Mouse (Mus musculus) intestine, postnatal 0 days (tissue): ENCODE measurements around the gene Olfr93. TPM values are rescaled to one million over a fixed set of nuclear protein-coding genes. Genes with fewer than 3 reads are reported as not detected.

Source experiments
- ATAC-seq: fragments of 200-750 bp; cut with Nextera tagmentation; 2 replicates; pipeline ENCODE4 v1.8.0; 2017; ENCODE audit warnings: mild to moderate bottlenecking, moderate TSS enrichment, moderate library complexity
- H3K27ac ChIP-seq: fragments of 300-500 bp; sonication (generic); 2 replicates; pipeline ENCODE4 v1.5.1; 2014; ENCODE audit warnings: mild to moderate bottlenecking, low read depth, low read length, moderate library complexity
- H3K27me3 ChIP-seq: fragments of 300-500 bp; sonication (generic); replicated peaks from 2 replicates; pipeline ENCODE4 v1.6.1; 2014; ENCODE audit warnings: low read length, mixed read lengths; ENCODE audit not compliant: control insufficient read depth, insufficient read depth
- H3K36me3 ChIP-seq: fragments of 300-500 bp; sonication (generic); 2 replicates; pipeline ENCODE4 v1.6.1; 2014; ENCODE audit warnings: mild to moderate bottlenecking, moderate library complexity; ENCODE audit not compliant: control insufficient read depth, insufficient read depth
- H3K4me1 ChIP-seq: fragments of 300-500 bp; sonication (generic); replicated peaks from 2 replicates; pipeline ENCODE4 v1.6.1; 2014; ENCODE audit warnings: antibody characterized with exemption, low read length, mixed read lengths; ENCODE audit not compliant: control insufficient read depth, insufficient read depth
- H3K4me2 ChIP-seq: fragments of 300-500 bp; sonication (generic); replicated peaks from 2 replicates; pipeline ENCODE4 v1.6.1; 2014; ENCODE audit warnings: low read depth, mild to moderate bottlenecking, moderate library complexity
- H3K4me3 ChIP-seq: fragments of 300-500 bp; sonication (generic); 2 replicates; pipeline ENCODE4 v1.5.1; 2014; ENCODE audit warnings: low read depth, low read length
- H3K9ac ChIP-seq: fragments of 300-500 bp; sonication (generic); 2 replicates; pipeline ENCODE4 v1.6.1; 2014; ENCODE audit warnings: mild to moderate bottlenecking, low read depth, low read length
- H3K9me3 ChIP-seq: fragments of 300-500 bp; sonication (generic); 2 replicates; pipeline ENCODE4 v1.6.1; 2016; ENCODE audit warnings: mixed run types; ENCODE audit not compliant: control insufficient read depth
- CTCF ChIP-seq: sonication (generic); IDR thresholded peaks from 2 replicates; pipeline ENCODE4 v1.5.1; 2016; ENCODE audit warnings: low read depth, mild to moderate bottlenecking, control low read depth, antibody characterized with exemption, moderate library complexity
- WGBS: fragments of 180-500 bp; shearing (Covaris S2); extraction: QIAGEN DNeasy Blood & Tissue Kit; methylation state at CpG from one replicate; pipeline ENCODE4 v1.1.7; 2014; 5-methylcytosine and 5-hydroxymethylcytosine counted together
- polyA plus RNA-seq: library from polyadenylated mRNA; unstranded; fragments of >200 nt; fragmentation: Nextera tagmentation; extraction: Ambion mirVana; gene quantifications from 2 replicates; pipeline ENCODE4 v1.2.1, GENCODE M21; 2015

The Olfr93 gene
- polyA plus RNA-seq, 1 experiment from 2014 or later, result not detected

GRCm38 (mm10) chr17:37093289-37093688 is 68.0 kb downstream of the Olfr93 start:
- H3K27ac ChIP-seq, result no peak overlapping the region
- no peaks in the 10 kb centered on the region for H3K27me3 ChIP-seq
- no peaks in the 10 kb centered on the region for H3K9me3 ChIP-seq
- 83% methylated on average over 5 of the region's 5 CpGs for WGBS
- TF ChIP-seq CTCF, result no peak
- H3K4me3 ChIP-seq, result no peak overlapping the region
- no peak for ATAC-seq
- H3K4me2 ChIP-seq, result no peak overlapping the region
- H3K9ac ChIP-seq, result no peak overlapping the region
- H3K4me1 ChIP-seq, result no peaks in the 10 kb centered on the region
- no peaks in the 10 kb centered on the region for H3K36me3 ChIP-seq

DNA sequence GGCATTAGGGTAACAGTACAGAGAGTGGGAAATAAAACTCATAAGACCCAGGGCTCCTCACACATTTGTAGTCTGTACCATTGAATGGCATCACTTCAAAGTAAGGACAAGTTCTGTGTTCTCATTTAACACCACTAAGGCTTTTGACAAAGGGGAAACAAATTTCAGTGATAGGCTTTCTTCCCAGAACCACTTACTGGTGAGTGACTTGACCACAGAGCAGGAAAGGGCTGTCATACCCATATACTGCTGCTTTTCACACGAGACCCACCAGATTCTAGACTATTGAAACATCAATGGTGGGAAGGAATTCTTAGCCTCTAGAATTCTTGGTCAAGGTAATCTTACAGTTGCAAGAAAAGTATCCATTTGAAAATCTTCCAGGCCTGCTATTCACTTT is 69.1 kb downstream of the Olfr93 start:
- 69% methylated on average over 1 of the region's 1 CpGs for WGBS
- Histone ChIP-seq H3K9me3 (no peaks in the 10 kb centered on the region), H3K9ac (no peak overlapping the region), H3K36me3 (no peaks in the 10 kb centered on the region), H3K4me2 (no peak overlapping the region), H3K4me3 (no peak overlapping the region), H3K27me3 (no peaks in the 10 kb centered on the region), H3K4me1 (no peaks in the 10 kb centered on the region), H3K27ac (no peak overlapping the region)
- TF ChIP-seq CTCF, result no peak
- no peak for ATAC-seq

Other genes with a start within 250 kb of the Olfr93 start
- gene Rnf39, start 218.6 kb downstream of the Olfr93 start, polyA plus RNA-seq, result 1.7 and 2.2 TPM in 2 replicates
- gene Ppp1r11, start 209.8 kb downstream of the Olfr93 start, polyA plus RNA-seq, result 91.6 and 96.1 TPM in 2 replicates
- gene Znrd1, start 202.9 kb downstream of the Olfr93 start, polyA plus RNA-seq, result 59.1 and 60.1 TPM in 2 replicates
- 5.6 and 6.4 TPM in 2 replicates for gene Znrd1as, start 202.9 kb downstream of the Olfr93 start, polyA plus RNA-seq
- not detected in 2 replicates for gene 2410137M14Rik, start 180.3 kb downstream of the Olfr93 start, polyA plus RNA-seq
- 0.05 TPM in 1 of 2 replicates, not detected in the other for gene H2-M5, start 172.0 kb downstream of the Olfr93 start, polyA plus RNA-seq
- gene Zfp57, start 160.3 kb downstream of the Olfr93 start, polyA plus RNA-seq, result 8.6 and 9.0 TPM in 2 replicates
- gene Mog, start 138.1 kb downstream of the Olfr93 start, polyA plus RNA-seq, result not detected in 2 replicates
- gene Gabbr1, start 115.5 kb downstream of the Olfr93 start, polyA plus RNA-seq, result 4.1 and 4.4 TPM in 2 replicates
- not detected in 2 replicates for gene Olfr90, start 73.0 kb downstream of the Olfr93 start, polyA plus RNA-seq
- not detected in 2 replicates for gene Olfr91, start 63.2 kb downstream of the Olfr93 start, polyA plus RNA-seq
- gene Olfr92, start 41.4 kb downstream of the Olfr93 start, polyA plus RNA-seq, result not detected in 2 replicates
- 5.2 and 5.3 TPM in 2 replicates for gene Ubd, start 32.4 kb upstream of the Olfr93 start, polyA plus RNA-seq
- gene Olfr94, start 39.5 kb upstream of the Olfr93 start, polyA plus RNA-seq, result not detected in 2 replicates
- not detected in 2 replicates for gene Olfr95, start 51.6 kb upstream of the Olfr93 start, polyA plus RNA-seq
- not detected in 2 replicates for gene Olfr96, start 58.7 kb upstream of the Olfr93 start, polyA plus RNA-seq
- not detected in 2 replicates for gene Olfr97, start 75.8 kb upstream of the Olfr93 start, polyA plus RNA-seq
- not detected in 2 replicates for gene Olfr98, start 102.3 kb upstream of the Olfr93 start, polyA plus RNA-seq
- 2.9 and 3.4 TPM in 2 replicates for gene H2-M3, start 108.7 kb upstream of the Olfr93 start, polyA plus RNA-seq
- 0.13 TPM in 1 of 2 replicates, not detected in the other for gene Olfr99, start 122.0 kb upstream of the Olfr93 start, polyA plus RNA-seq
- not detected in 2 replicates for gene Olfr101, start 142.8 kb upstream of the Olfr93 start, polyA plus RNA-seq
- not detected in 2 replicates for gene Olfr102, start 155.6 kb upstream of the Olfr93 start, polyA plus RNA-seq
- not detected in 2 replicates for gene Olfr103, start 178.2 kb upstream of the Olfr93 start, polyA plus RNA-seq
- not detected in 2 replicates for gene Olfr104-ps, start 198.1 kb upstream of the Olfr93 start, polyA plus RNA-seq
- not detected in 2 replicates for gene Olfr105-ps, start 217.5 kb upstream of the Olfr93 start, polyA plus RNA-seq
- not detected in 2 replicates for gene Olfr106-ps, start 228.9 kb upstream of the Olfr93 start, polyA plus RNA-seq
- gene Olfr107, start 237.7 kb upstream of the Olfr93 start, polyA plus RNA-seq, result not detected in 2 replicates